Mouse (Mus musculus): Measurements from ENCODE around the gene Akap13. TPM values are rescaled to one million over a fixed set of nuclear protein-coding genes. Genes with fewer than 3 reads are reported as not detected.

Akap13 gene
- polyA plus RNA-seq, 1 experiment from 2014 or later, result 39.9 TPM

GRCm38 (mm10) chr7:75499271-75499670, 43.9 kb downstream of the Akap13 start:
- no peak overlapping the region; the same call in 1 of the 2 replicates for H3K27ac ChIP-seq (ENCODE audit: low read length)
- no peaks in the 10 kb centered on the region for H3K36me3 ChIP-seq (ENCODE audit: control insufficient read depth, insufficient read depth, low read length)
- no peaks in the 10 kb centered on the region for H3K9me3 ChIP-seq (replicated peaks; ENCODE audit: control insufficient read depth, low read length)
- no peak for ATAC-seq (ENCODE audit: insufficient read depth, low FRiP score)
- H3K4me2 ChIP-seq (ENCODE audit: low read depth, low read length), result no peak overlapping the region
- no peak overlapping the region for H3K4me3 ChIP-seq (replicated peaks; ENCODE audit: low read length)
- H3K4me1 ChIP-seq (ENCODE audit: control insufficient read depth, insufficient read depth, low read length), result peaks cover 12% of the 10 kb centered on the region
- no peaks in the 10 kb centered on the region for H3K27me3 ChIP-seq (ENCODE audit: control insufficient read depth, insufficient read depth, low read length)
- H3K9ac ChIP-seq (ENCODE audit: low read length), result no peak overlapping the region
- WGBS, result 73% methylated on average over 7 of the region's 7 CpGs

- no peak overlapping the region for H3K4me3 ChIP-seq (replicated peaks; ENCODE audit: low read length)
These were observed 44.8 kb downstream of the Akap13 start for GRCm38 (mm10) chr7:75500164-75500563.

DNA sequence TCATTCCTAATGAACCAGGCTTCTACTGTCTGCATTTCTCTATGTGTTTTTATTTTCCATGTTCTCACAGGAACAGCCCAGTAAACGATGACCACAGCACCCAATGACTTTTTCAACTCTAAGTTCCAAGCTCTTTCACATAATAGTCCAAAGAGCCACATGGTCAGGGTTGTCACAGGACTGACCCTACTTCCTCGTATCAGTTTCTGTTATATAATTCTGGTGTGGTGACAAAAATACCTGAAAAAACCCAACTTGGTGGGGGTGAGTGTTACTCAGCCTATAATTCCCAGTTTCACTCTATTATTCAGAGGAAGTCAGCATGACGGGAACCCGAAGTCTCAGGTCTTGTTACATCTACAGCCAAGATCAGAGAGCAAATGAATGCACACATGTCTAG, 45.5 kb downstream of the Akap13 start:
- no peaks in the 10 kb centered on the region for H3K36me3 ChIP-seq (ENCODE audit: control insufficient read depth, insufficient read depth, low read length)
- no peak overlapping the region for H3K4me3 ChIP-seq (replicated peaks; ENCODE audit: low read length)
- ATAC-seq (ENCODE audit: insufficient read depth, low FRiP score), result no peak
- peaks cover 11% of the 10 kb centered on the region for H3K4me1 ChIP-seq (ENCODE audit: control insufficient read depth, insufficient read depth, low read length)
- H3K27ac ChIP-seq (ENCODE audit: low read length), result no peak overlapping the region
- no peaks in the 10 kb centered on the region for H3K27me3 ChIP-seq (ENCODE audit: control insufficient read depth, insufficient read depth, low read length)
- H3K9me3 ChIP-seq (replicated peaks; ENCODE audit: control insufficient read depth, low read length), result no peaks in the 10 kb centered on the region
- H3K9ac ChIP-seq (ENCODE audit: low read length), result no peak overlapping the region
- H3K4me2 ChIP-seq (ENCODE audit: low read depth, low read length), result no peak overlapping the region
- WGBS, result 83% methylated on average over 4 of the region's 4 CpGs

More at GRCm38 (mm10) chr7:75500164-75500563, 44.8 kb downstream of the Akap13 start:
- WGBS, result 87% methylated on average over 4 of the region's 4 CpGs
- Histone ChIP-seq H3K27ac (ENCODE audit: low read length) (no peak overlapping the region), H3K4me2 (ENCODE audit: low read depth, low read length) (no peak overlapping the region), H3K4me1 (ENCODE audit: control insufficient read depth, insufficient read depth, low read length) (peaks cover 12% of the 10 kb centered on the region), H3K9me3 (replicated peaks; ENCODE audit: control insufficient read depth, low read length) (no peaks in the 10 kb centered on the region), H3K9ac (ENCODE audit: low read length) (no peak overlapping the region), H3K36me3 (ENCODE audit: control insufficient read depth, insufficient read depth, low read length) (no peaks in the 10 kb centered on the region), H3K27me3 (ENCODE audit: control insufficient read depth, insufficient read depth, low read length) (no peaks in the 10 kb centered on the region)
- no peak for ATAC-seq (ENCODE audit: insufficient read depth, low FRiP score)

- H3K27ac ChIP-seq (ENCODE audit: low read length), result no peak overlapping the region
- 78% methylated on average over 2 of the region's 2 CpGs for WGBS
- H3K9me3 ChIP-seq (replicated peaks; ENCODE audit: control insufficient read depth, low read length), result no peaks in the 10 kb centered on the region
- H3K9ac ChIP-seq (ENCODE audit: low read length), result no peak overlapping the region
- H3K4me1 ChIP-seq (ENCODE audit: control insufficient read depth, insufficient read depth, low read length), result peaks cover 13% of the 10 kb centered on the region
- H3K36me3 ChIP-seq (ENCODE audit: control insufficient read depth, insufficient read depth, low read length), result no peaks in the 10 kb centered on the region
- no peak for ATAC-seq (ENCODE audit: insufficient read depth, low FRiP score)
- H3K27me3 ChIP-seq (ENCODE audit: control insufficient read depth, insufficient read depth, low read length), result no peaks in the 10 kb centered on the region
- H3K4me3 ChIP-seq (replicated peaks; ENCODE audit: low read length), result no peak overlapping the region
- H3K4me2 ChIP-seq (ENCODE audit: low read depth, low read length), result no peak overlapping the region
These were observed 49.2 kb downstream of the Akap13 start for GRCm38 (mm10) chr7:75504524-75504923.

DNA sequence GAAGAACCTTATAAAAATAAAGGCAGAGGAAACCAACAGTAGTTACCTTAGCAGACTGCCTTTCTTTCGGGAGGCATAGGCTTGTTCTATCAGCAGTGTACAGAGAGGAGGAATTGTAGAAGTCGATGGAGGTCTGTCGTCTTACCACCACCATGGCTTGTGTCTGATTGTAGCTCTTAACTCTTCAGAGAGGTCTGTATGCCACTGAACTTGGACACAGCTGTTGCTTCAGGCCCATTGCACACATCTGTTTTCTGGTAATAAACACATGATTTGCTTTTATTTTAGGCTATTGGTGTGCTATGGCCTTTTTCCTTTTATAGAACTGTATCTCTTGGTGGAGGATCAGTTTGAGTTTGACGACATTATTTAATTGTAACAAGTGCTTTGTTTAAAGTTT, 51.3 kb downstream of the Akap13 start:
- Histone ChIP-seq H3K4me3 (replicated peaks; ENCODE audit: low read length) (no peak overlapping the region), H3K4me1 (ENCODE audit: control insufficient read depth, insufficient read depth, low read length) (peaks cover 13% of the 10 kb centered on the region), H3K9me3 (replicated peaks; ENCODE audit: control insufficient read depth, low read length) (no peaks in the 10 kb centered on the region), H3K27me3 (ENCODE audit: control insufficient read depth, insufficient read depth, low read length) (no peaks in the 10 kb centered on the region), H3K9ac (ENCODE audit: low read length) (no peak overlapping the region), H3K27ac (ENCODE audit: low read length) (no peak overlapping the region; the same call in 1 of the 2 replicates), H3K4me2 (ENCODE audit: low read depth, low read length) (no peak overlapping the region), H3K36me3 (ENCODE audit: control insufficient read depth, insufficient read depth, low read length) (no peaks in the 10 kb centered on the region)
- ATAC-seq (ENCODE audit: insufficient read depth, low FRiP score), result no peak
- 75% methylated on average over 4 of the region's 4 CpGs for WGBS

- H3K9ac ChIP-seq (ENCODE audit: low read length), result no peak overlapping the region
- peaks cover 13% of the 10 kb centered on the region for H3K4me1 ChIP-seq (ENCODE audit: control insufficient read depth, insufficient read depth, low read length)
- H3K27ac ChIP-seq (ENCODE audit: low read length), result no peak overlapping the region
- no peaks in the 10 kb centered on the region for H3K27me3 ChIP-seq (ENCODE audit: control insufficient read depth, insufficient read depth, low read length)
- H3K4me2 ChIP-seq (ENCODE audit: low read depth, low read length), result no peak overlapping the region
- H3K36me3 ChIP-seq (ENCODE audit: control insufficient read depth, insufficient read depth, low read length), result no peaks in the 10 kb centered on the region
- WGBS, result 54% methylated on average over 5 of the region's 5 CpGs
- no peak for ATAC-seq (ENCODE audit: insufficient read depth, low FRiP score)
- H3K4me3 ChIP-seq (replicated peaks; ENCODE audit: low read length), result no peak overlapping the region
- H3K9me3 ChIP-seq (replicated peaks; ENCODE audit: control insufficient read depth, low read length), result no peaks in the 10 kb centered on the region
These were observed 53.9 kb downstream of the Akap13 start for GRCm38 (mm10) chr7:75509085-75509873.

DNA sequence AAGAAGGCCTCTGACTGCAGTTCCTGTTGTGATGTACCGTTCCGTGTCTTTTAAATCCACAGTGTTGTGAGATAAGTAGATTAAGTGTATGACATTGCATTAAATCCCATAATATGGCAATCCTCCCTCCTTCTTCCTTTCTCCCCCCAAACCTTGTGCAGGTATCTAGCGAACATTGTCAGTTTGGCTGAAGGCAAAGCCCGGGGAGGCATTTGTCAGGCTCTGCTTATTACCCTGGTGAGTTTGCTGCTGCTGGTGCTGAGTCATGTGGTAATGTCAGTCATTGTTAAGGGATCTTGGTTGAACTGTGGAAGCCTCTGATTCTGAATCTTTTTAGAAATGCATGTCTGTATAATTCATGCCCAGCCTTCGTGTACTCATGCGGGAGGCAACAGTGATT, 60.1 kb downstream of the Akap13 start:
- no peak for ATAC-seq (ENCODE audit: insufficient read depth, low FRiP score)
- Histone ChIP-seq H3K9me3 (replicated peaks; ENCODE audit: control insufficient read depth, low read length) (no peaks in the 10 kb centered on the region), H3K4me2 (ENCODE audit: low read depth, low read length) (no peak overlapping the region), H3K27ac (ENCODE audit: low read length) (no peak overlapping the region), H3K4me1 (ENCODE audit: control insufficient read depth, insufficient read depth, low read length) (peaks cover 13% of the 10 kb centered on the region), H3K4me3 (replicated peaks; ENCODE audit: low read length) (no peak overlapping the region), H3K27me3 (ENCODE audit: control insufficient read depth, insufficient read depth, low read length) (no peaks in the 10 kb centered on the region), H3K36me3 (ENCODE audit: control insufficient read depth, insufficient read depth, low read length) (no peaks in the 10 kb centered on the region), H3K9ac (ENCODE audit: low read length) (no peak overlapping the region)
- WGBS, result 72% methylated on average over 6 of the region's 6 CpGs

DNA sequence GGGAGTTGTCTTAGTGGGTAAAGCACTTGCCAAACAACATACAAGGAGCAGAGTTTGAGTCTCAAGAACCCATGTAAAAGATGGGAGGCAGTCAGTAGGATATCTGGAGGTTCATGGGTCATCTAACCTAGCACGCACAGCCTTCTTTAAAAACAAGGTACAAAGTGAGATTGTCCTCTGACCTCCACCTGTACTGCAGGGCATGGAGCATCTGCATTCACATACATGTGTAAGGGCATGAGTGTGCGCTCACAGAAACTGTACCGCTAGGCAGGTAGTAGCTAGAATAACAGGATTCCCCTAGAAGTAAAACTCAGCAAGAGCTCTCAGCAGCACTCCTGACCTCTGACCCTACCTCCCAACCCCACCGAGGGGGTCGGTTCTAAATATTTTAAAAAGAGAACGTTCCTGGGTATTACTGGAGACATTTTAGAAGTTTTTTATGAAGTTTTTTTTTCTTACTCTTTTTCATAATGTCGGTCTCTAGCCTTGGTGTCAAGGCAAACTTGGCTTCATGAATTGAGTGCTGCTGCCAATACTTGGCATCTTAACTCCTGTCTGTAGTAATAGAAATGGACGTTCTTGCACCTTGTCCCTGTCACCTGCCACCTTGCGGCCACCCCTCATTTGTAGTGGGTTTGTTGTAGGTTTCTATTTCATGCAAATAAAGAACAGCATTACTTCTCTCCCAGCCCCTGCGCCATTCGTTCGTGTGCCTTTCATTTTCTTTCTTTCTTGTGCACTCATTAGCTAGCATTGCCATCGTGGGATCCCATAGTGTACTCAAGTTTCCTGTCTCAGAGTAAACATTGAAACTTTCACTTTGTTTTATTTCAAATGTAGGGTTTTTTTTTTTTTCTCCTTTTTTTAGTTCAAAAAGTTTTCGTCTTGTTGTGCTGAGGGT, 61.6 kb downstream of the Akap13 start:
- no peaks in the 10 kb centered on the region for H3K27me3 ChIP-seq (ENCODE audit: control insufficient read depth, insufficient read depth, low read length)
- peaks cover 18% of the 10 kb centered on the region for H3K4me1 ChIP-seq (ENCODE audit: control insufficient read depth, insufficient read depth, low read length)
- H3K9me3 ChIP-seq (replicated peaks; ENCODE audit: control insufficient read depth, low read length), result no peaks in the 10 kb centered on the region
- H3K4me2 ChIP-seq (ENCODE audit: low read depth, low read length), result no peak overlapping the region
- 81% methylated on average over 14 of the region's 14 CpGs for WGBS
- no peak overlapping the region for H3K9ac ChIP-seq (ENCODE audit: low read length)
- no peak overlapping the region for H3K27ac ChIP-seq (ENCODE audit: low read length)
- H3K36me3 ChIP-seq (ENCODE audit: control insufficient read depth, insufficient read depth, low read length), result no peaks in the 10 kb centered on the region
- ATAC-seq (ENCODE audit: insufficient read depth, low FRiP score), result no peak
- no peak overlapping the region for H3K4me3 ChIP-seq (replicated peaks; ENCODE audit: low read length)

DNA sequence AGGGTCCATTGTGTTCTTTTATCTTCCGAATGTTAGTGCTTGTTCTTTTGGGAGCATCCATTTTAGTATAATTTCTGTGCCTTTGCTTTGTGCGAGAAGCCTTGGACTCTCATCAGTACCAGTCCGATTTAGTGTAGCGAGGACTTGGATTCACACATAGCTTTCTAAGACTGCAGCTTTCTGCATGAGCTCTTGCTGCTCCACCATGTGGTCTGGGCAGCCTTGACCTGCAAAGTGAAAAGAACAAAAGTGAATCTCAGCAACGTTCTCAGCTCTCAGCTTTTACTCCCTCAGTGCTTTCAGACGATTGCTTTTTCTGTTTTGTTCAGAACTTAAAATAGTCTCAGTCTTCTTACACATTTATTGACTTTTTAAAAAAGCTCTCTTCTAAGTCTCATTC, 65.2 kb downstream of the Akap13 start:
- 69% methylated on average over 6 of the region's 6 CpGs for WGBS
- no peak overlapping the region for H3K27ac ChIP-seq (ENCODE audit: low read length)

More for the DNA sequence above, 65.2 kb downstream of the Akap13 start:
- Histone ChIP-seq H3K4me2 (ENCODE audit: low read depth, low read length) (no peak overlapping the region), H3K27me3 (ENCODE audit: control insufficient read depth, insufficient read depth, low read length) (no peaks in the 10 kb centered on the region), H3K9ac (ENCODE audit: low read length) (no peak overlapping the region), H3K4me1 (ENCODE audit: control insufficient read depth, insufficient read depth, low read length) (peaks cover 24% of the 10 kb centered on the region), H3K4me3 (replicated peaks; ENCODE audit: low read length) (no peak overlapping the region), H3K9me3 (replicated peaks; ENCODE audit: control insufficient read depth, low read length) (no peaks in the 10 kb centered on the region), H3K36me3 (ENCODE audit: control insufficient read depth, insufficient read depth, low read length) (no peaks in the 10 kb centered on the region)
- ATAC-seq (ENCODE audit: insufficient read depth, low FRiP score), result no peak
